Mouse (Mus musculus) adrenal gland, postnatal 10 days (tissue): ENCODE data around the gene Slc12a8. TPM values are rescaled to one million over a fixed set of nuclear protein-coding genes. Genes with fewer than 3 reads are reported as not detected.

ENCODE experiments used
- DNase-seq: peaks from one replicate; pipeline ENCODE4 v3.0.0; 2021; ENCODE audit warnings: mixed read lengths
- total RNA-seq, 2 experiments: library from RNA; stranded (reverse); gene quantifications; 2 replicates each; pipeline ENCODE4 v1.2.3; 2021

The Slc12a8 gene
- total RNA-seq, 2 experiments from 2014 or later, result 0.63 to 1.3 TPM

- DNase-seq, result peak; percentile 47
Observed at GRCm38 (mm10) chr16:33697576-33698276, 180.6 kb downstream of the Slc12a8 start.

- no peak for DNase-seq
Observed at GRCm38 (mm10) chr16:33698277-33698790, 181.2 kb downstream of the Slc12a8 start.

- no peak for DNase-seq
Observed at GRCm38 (mm10) chr16:33700584-33700983, 183.5 kb downstream of the Slc12a8 start.

GRCm38 (mm10) chr16:33701872-33702271 is 184.7 kb downstream of the Slc12a8 start:
- no peak for DNase-seq

GRCm38 (mm10) chr16:33704289-33704688 is 187.2 kb downstream of the Slc12a8 start:
- no peak for DNase-seq

GRCm38 (mm10) chr16:33705258-33705657 is 188.1 kb downstream of the Slc12a8 start:
- no peak for DNase-seq

- DNase-seq, result no peak
Observed at GRCm38 (mm10) chr16:33706111-33706890, 189.2 kb downstream of the Slc12a8 start.

GRCm38 (mm10) chr16:33708031-33708430 is 190.9 kb downstream of the Slc12a8 start:
- DNase-seq, result no peak

- DNase-seq, result no peak
Observed at GRCm38 (mm10) chr16:33708585-33709397, 191.7 kb downstream of the Slc12a8 start.

Other genes with a start within 250 kb of the Slc12a8 start
- 10 to 100 TPM; 56.0 to 64.5 TPM for gene Zfp148, start 136.5 kb upstream of the Slc12a8 start, total RNA-seq
- gene Heg1, start 167.0 kb downstream of the Slc12a8 start, total RNA-seq, result 10 to 100 TPM; 83.8 to 95.3 TPM